Comparison of ENCODE assay signal across 14 mouse cellular contexts in the genomic region with DNA sequence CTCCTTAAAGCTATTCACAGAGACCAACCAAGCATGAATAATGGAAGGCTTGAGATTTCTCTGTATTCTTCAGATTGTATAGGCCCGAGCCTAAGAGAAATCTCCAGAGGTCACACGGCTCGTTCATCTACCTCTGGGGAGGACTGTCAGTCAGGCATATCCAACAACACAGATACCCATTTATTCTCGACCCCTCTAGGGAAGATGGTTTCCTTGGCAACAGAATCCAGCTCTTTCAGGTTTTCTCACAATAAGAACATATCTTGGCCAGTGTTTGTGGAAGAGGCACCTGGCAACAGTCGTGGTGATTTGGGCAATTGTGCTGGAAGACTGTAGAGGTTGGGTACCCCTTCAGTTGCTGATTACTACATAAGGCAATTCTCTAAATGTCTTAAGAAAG.
DNase-seq lines count a peak whose midpoint lies in the region; ATAC-seq and TF ChIP-seq lines count a peak whose summit lies in the region.
"Had no signal": no experiment of that assay in that cellular context is flagged by ENCODE, and none has a peak within 500 bp of the region (broad histone marks: within the 10 kb centered on the region; RNA-seq: fewer than 3 reads in every experiment).

No protein-coding gene starts in this region.

- no peaks in the 10 kb centered on the region for H3K9me3 ChIP-seq in embryonic facial prominence, embryonic 12.5 days
- no peaks in the 10 kb centered on the region for H3K9me3 ChIP-seq in hindbrain, embryonic 11.5 days (ENCODE audit: control insufficient read depth, low read length)
- no peaks in the 10 kb centered on the region for H3K9me3 ChIP-seq in midbrain, embryonic 14.5 days (ENCODE audit: control insufficient read depth, low read length)
- H3K9me3 ChIP-seq in liver, postnatal 0 days (ENCODE audit: low read length) = no peaks in the 10 kb centered on the region

- no peak for TF ChIP-seq EP300 in liver, postnatal 0 days (IDR thresholded peaks at IDR 0.05; ENCODE audit: low read depth)

- H3K4me2 ChIP-seq in embryonic facial prominence, embryonic 12.5 days (replicated peaks) = no peak overlapping the region
- no peak overlapping the region for H3K4me2 ChIP-seq in hindbrain, embryonic 11.5 days (replicated peaks; ENCODE audit: low read depth, low read length)
- H3K4me2 ChIP-seq in midbrain, embryonic 14.5 days (ENCODE audit: low read length) = no peak overlapping the region
- no peak overlapping the region for H3K4me2 ChIP-seq in liver, postnatal 0 days (ENCODE audit: low read depth, low read length)
- H3K4me2 ChIP-seq: liver, embryonic 11.5 days had no signal

- no peak overlapping the region for H3K4me3 ChIP-seq in embryonic facial prominence, embryonic 12.5 days
- no peak overlapping the region for H3K4me3 ChIP-seq in hindbrain, embryonic 11.5 days (ENCODE audit: low read depth, low read length)
- no peak overlapping the region for H3K4me3 ChIP-seq in midbrain, embryonic 14.5 days (replicated peaks; ENCODE audit: low read depth, low read length)
- H3K4me3 ChIP-seq in liver, postnatal 0 days (ENCODE audit: low read depth, low read length) = no peak overlapping the region
- H3K4me3 ChIP-seq: myocyte had no signal

- no peak overlapping the region for H3K9ac ChIP-seq in embryonic facial prominence, embryonic 12.5 days
- no peak overlapping the region for H3K9ac ChIP-seq in hindbrain, embryonic 11.5 days (ENCODE audit: low read depth, low read length)
- no peak overlapping the region for H3K9ac ChIP-seq in midbrain, embryonic 14.5 days (replicated peaks; ENCODE audit: low read length)
- no peak overlapping the region for H3K9ac ChIP-seq in liver, postnatal 0 days (replicated peaks)

- no peaks in the 10 kb centered on the region for H3K27me3 ChIP-seq in embryonic facial prominence, embryonic 12.5 days
- no peaks in the 10 kb centered on the region for H3K27me3 ChIP-seq in hindbrain, embryonic 11.5 days (ENCODE audit: control insufficient read depth, insufficient read depth, low read length)
- no peaks in the 10 kb centered on the region for H3K27me3 ChIP-seq in midbrain, embryonic 14.5 days (ENCODE audit: control insufficient read depth, insufficient read depth, low read length)
- H3K27me3 ChIP-seq in liver, postnatal 0 days (ENCODE audit: insufficient read depth, low read length) = no peaks in the 10 kb centered on the region

- peak; percentile 79 for DNase-seq in embryo, embryonic 10 days (ENCODE audit: low spot score)
- DNase-seq in hindbrain, embryonic 11.5 days (ENCODE audit: low spot score) = peak; percentile 77
- DNase-seq in midbrain, embryonic 14.5 days = peak; percentile 88
- no peak for DNase-seq in thymus, postnatal 14 days
- DNase-seq in liver, postnatal 0 days = no peak
- DNase-seq in T-cell, adult 2 months (ENCODE audit: low spot score) = no peak
- DNase-seq: cerebellum, postnatal 36 days; lung, postnatal 10 days; right cerebral cortex, adult 18-20 months; thymus, postnatal 36 days had no signal

- no peak overlapping the region for H3K27ac ChIP-seq in embryonic facial prominence, embryonic 12.5 days
- H3K27ac ChIP-seq in hindbrain, embryonic 11.5 days (ENCODE audit: low read depth, low read length) = no peak overlapping the region
- peak overlapping the region; percentile 76 for H3K27ac ChIP-seq in midbrain, embryonic 14.5 days (replicated peaks; ENCODE audit: low read depth, low read length)
- H3K27ac ChIP-seq in liver, postnatal 0 days (ENCODE audit: low read depth) = no peak overlapping the region

- ATAC-seq in embryonic facial prominence, embryonic 12.5 days (ENCODE audit: insufficient number of reproducible peaks, insufficient read depth, low FRiP score, low TSS enrichment) = peak; percentile 79; the same call in 1 of the 2 replicates
- peak; percentile 95 for ATAC-seq in hindbrain, embryonic 11.5 days (ENCODE audit: low FRiP score)
- peak; percentile 92 for ATAC-seq in midbrain, embryonic 14.5 days (ENCODE audit: low FRiP score, low TSS enrichment)
- ATAC-seq in CD4-positive, CD25-positive, alpha-beta regulatory T cell, adult 4 months = no peak
- ATAC-seq in liver, postnatal 0 days = no peak

- no peak for TF ChIP-seq CTCF in liver, postnatal 0 days (IDR thresholded peaks at IDR 0.05; ENCODE audit: low read depth)

- no peaks in the 10 kb centered on the region for H3K36me3 ChIP-seq in embryonic facial prominence, embryonic 12.5 days
- H3K36me3 ChIP-seq in hindbrain, embryonic 11.5 days (ENCODE audit: control insufficient read depth, insufficient read depth, low read length) = no peaks in the 10 kb centered on the region
- H3K36me3 ChIP-seq in midbrain, embryonic 14.5 days (ENCODE audit: control insufficient read depth, insufficient read depth, low read length) = peaks cover 17% of the 10 kb centered on the region
- no peaks in the 10 kb centered on the region for H3K36me3 ChIP-seq in liver, postnatal 0 days (replicated peaks; ENCODE audit: insufficient read depth, low read length)

- H3K4me1 ChIP-seq in embryonic facial prominence, embryonic 12.5 days = 0 out of 2 replicates have a peak, but pooled peaks cover 3% of the 10 kb centered on the region
- H3K4me1 ChIP-seq in hindbrain, embryonic 11.5 days (replicated peaks; ENCODE audit: control insufficient read depth, insufficient read depth, low read length) = peaks cover 3% of the 10 kb centered on the region; the same call in 1 of the 2 replicates
- H3K4me1 ChIP-seq in midbrain, embryonic 14.5 days (ENCODE audit: control insufficient read depth, insufficient read depth, low read length) = peaks cover 11% of the 10 kb centered on the region
- no peaks in the 10 kb centered on the region for H3K4me1 ChIP-seq in liver, postnatal 0 days (ENCODE audit: insufficient read depth)

- 27% methylated on average over 5 of the region's 5 CpGs for WGBS in embryonic facial prominence, embryonic 12.5 days
- WGBS in hindbrain, embryonic 11.5 days = 11% methylated on average over 5 of the region's 5 CpGs
- 2% methylated on average over 5 of the region's 5 CpGs for WGBS in midbrain, embryonic 14.5 days
- WGBS in liver, postnatal 0 days (ENCODE audit: insufficient replicate concordance) = 59% methylated on average over 5 of the region's 5 CpGs

Comparison
In these comparisons a context has a peak if more than half of its experiments do, and no peak if none do; other contexts are left out.
1. DNase-seq: peak in embryo, embryonic 10 days (single experiment), hindbrain, embryonic 11.5 days (single experiment) and midbrain, embryonic 14.5 days (single experiment); none in thymus, postnatal 14 days (single experiment), liver, postnatal 0 days (single experiment) and T-cell, adult 2 months (single experiment).
2. ATAC-seq: peak in embryonic facial prominence, embryonic 12.5 days (single experiment), hindbrain, embryonic 11.5 days (single experiment) and midbrain, embryonic 14.5 days (single experiment); none in CD4-positive, CD25-positive, alpha-beta regulatory T cell, adult 4 months (single experiment) and liver, postnatal 0 days (single experiment).